Mouse (Mus musculus) lung, embryonic 15.5 days (tissue): ENCODE data around the gene Cfb. TPM values are rescaled to one million over a fixed set of nuclear protein-coding genes. Genes with fewer than 3 reads are reported as not detected.
"Not testable (repeated sequence)": the region's sequence is repeated elsewhere in the genome, so short reads cannot be mapped to it uniquely, and the experiment has no call there.

Source experiments
- ATAC-seq: fragments of 200-750 bp; cut with Nextera tagmentation; 2 replicates; pipeline ENCODE4 v1.8.0; 2017; ENCODE audit warnings: moderate number of reproducible peaks, borderline replicate concordance; ENCODE audit not compliant: low FRiP score, low TSS enrichment; ENCODE audit errors: extremely low read depth
- H3K27ac ChIP-seq: fragments of 300-500 bp; sonication (generic); 2 replicates; pipeline ENCODE4 v1.5.1; 2015; ENCODE audit warnings: moderate library complexity, mild to moderate bottlenecking, inconsistent platforms
- H3K27me3 ChIP-seq: fragments of 300-500 bp; sonication (generic); 2 replicates; pipeline ENCODE4 v1.6.1; 2015; ENCODE audit warnings: inconsistent platforms
- H3K36me3 ChIP-seq: fragments of 300-500 bp; sonication (generic); 2 replicates; pipeline ENCODE4 v1.6.1; 2015; ENCODE audit warnings: inconsistent platforms
- H3K4me1 ChIP-seq: fragments of 300-500 bp; sonication (generic); 2 replicates; pipeline ENCODE4 v1.6.1; 2015; ENCODE audit warnings: inconsistent platforms
- H3K4me2 ChIP-seq: fragments of 300-500 bp; sonication (generic); 2 replicates; pipeline ENCODE4 v1.6.1; 2015; ENCODE audit warnings: inconsistent platforms, mild to moderate bottlenecking, moderate library complexity
- H3K4me3 ChIP-seq: fragments of 300-500 bp; sonication (generic); 2 replicates; pipeline ENCODE4 v1.5.1; 2015; ENCODE audit warnings: mild to moderate bottlenecking, inconsistent platforms
- H3K9ac ChIP-seq: fragments of 300-500 bp; sonication (generic); 2 replicates; pipeline ENCODE4 v1.6.1; 2015; ENCODE audit warnings: inconsistent platforms
- H3K9me3 ChIP-seq: fragments of 300-500 bp; sonication (generic); 2 replicates; pipeline ENCODE4 v1.6.1; 2016; ENCODE audit warnings: inconsistent platforms
- whole genome bisulfite sequencing: fragments of 180-500 bp; shearing (Covaris S2); methylation state at CpG from one replicate; pipeline ENCODE4 v1.1.7; 2015; 5-methylcytosine and 5-hydroxymethylcytosine counted together
- polyA plus RNA-seq: library from polyadenylated mRNA; unstranded; fragments of >200 nt; fragmentation: Nextera tagmentation; extraction: Ambion mirVana; gene quantifications from 2 replicates; pipeline ENCODE4 v1.2.1, GENCODE M21; 2015

The Cfb gene
- polyA plus RNA-seq, 1 experiment from 2014 or later: 2.8 TPM

DNA sequence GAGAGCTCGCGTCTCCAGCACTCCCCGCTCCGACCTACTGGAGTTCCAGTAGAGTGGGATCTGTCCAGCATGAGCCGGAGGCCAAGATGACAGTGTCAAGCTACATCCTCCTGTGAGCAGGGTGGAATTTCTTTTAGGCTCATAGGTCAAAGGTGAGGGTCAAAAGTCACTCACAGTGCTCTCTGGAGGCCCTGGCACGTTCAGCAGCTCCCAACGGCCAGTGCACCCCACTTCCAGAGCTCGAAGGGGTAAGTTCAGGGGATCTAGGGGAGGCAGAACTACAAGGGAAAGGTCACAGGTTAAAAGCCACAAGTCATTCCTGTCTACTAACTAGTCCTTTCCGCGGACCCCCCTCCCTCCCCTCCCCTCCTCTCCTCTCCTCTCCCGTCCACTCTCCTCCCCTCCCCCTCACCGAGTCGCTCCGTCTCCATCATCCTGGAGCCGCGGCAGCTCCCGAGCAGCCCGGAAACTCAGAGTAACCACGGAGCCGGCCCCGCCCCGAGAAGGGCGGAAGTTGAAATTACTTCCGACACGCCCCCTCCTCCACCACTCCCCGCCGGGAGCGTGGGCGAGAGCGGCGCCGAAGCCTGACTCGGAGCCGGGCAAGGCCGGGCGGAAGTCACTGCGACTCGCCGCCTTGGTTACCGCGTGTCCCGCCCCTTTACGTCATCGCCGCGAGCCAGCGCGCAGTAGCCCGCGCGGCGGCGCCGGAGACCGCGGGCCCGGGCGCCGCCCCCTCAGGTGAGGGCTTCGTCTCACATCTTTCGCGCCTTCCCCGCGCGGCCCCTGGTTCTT is 12.4 kb downstream of the Cfb start, which contains the start of the genes Skiv2l and Nelfe:
Gene Skiv2l (minus strand): TSS at position 489 of the 795 bp plus-strand sequence.
Gene Nelfe (plus strand): TSS at position 670 of the 795 bp plus-strand sequence.
- peak; percentile 97 for ATAC-seq
- Histone ChIP-seq H3K4me2 (peak within 1 kb of the TSS; percentile 94), H3K9ac (peak within 1 kb of the TSS; percentile 83), H3K4me1 (peaks cover 20% of the 10 kb centered on the region), H3K27ac (0 out of 2 replicates have a peak within 1 kb of the TSS, but pooled peaks have one; percentile 0), H3K27me3 (no peaks in the 10 kb centered on the region), H3K36me3 (peaks cover 57% of the 10 kb centered on the region), H3K9me3 (no peaks in the 10 kb centered on the region), H3K4me3 (peak within 1 kb of the TSS; percentile 82)
- WGBS: under 1% methylated on average over 65 of the region's 65 CpGs

DNA sequence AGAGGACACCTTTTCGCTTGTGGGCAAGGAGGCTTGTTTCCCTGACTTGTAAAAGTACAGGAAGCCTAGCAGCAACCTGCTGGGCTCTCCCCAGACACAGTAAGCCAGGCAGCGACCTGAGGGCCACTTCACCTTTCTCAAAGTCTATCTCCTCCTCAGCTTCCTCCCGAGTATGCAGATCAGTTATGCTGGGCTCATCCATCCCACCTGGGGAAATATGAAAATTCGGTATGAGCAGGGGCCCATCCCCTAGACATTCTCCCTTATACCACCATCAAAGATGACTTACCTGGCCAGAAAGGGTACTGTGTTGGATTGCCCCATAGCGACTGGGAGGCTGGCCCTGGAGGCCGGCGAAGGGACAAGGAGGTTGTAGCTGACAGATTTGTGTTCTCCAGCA is 14.7 kb downstream of the Cfb start:
- WGBS: 91% methylated on average over 7 of the region's 7 CpGs
- ATAC-seq: no peak
- H3K9me3 ChIP-seq: no peaks in the 10 kb centered on the region
- H3K4me3 ChIP-seq: no peak overlapping the region
- no peaks in the 10 kb centered on the region for H3K27me3 ChIP-seq
- H3K4me1 ChIP-seq: peaks cover 20% of the 10 kb centered on the region
- no peak overlapping the region for H3K4me2 ChIP-seq
- no peak overlapping the region for H3K27ac ChIP-seq
- H3K36me3 ChIP-seq: peaks cover 53% of the 10 kb centered on the region
- H3K9ac ChIP-seq: no peak overlapping the region

DNA sequence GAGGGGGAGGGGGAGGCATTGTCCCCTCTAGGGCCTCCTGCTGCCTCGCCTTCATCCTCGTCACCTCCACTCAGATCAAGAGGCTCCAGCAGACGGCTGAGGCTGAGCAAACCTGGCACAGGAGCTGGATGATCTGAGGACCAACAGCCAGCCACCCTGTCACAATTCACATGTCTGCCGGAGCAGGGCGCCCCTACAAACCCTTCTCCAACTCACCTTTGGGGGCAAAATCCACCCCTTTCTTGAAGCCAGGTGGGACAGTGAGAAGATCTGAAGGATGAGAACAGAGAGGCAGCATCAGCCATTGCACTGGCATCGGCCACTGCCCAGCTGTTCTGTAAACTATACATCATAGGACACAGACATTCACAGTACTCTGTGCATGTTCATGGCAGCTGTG is 15.1 kb downstream of the Cfb start:
- no peak overlapping the region for H3K4me2 ChIP-seq
- H3K27me3 ChIP-seq: no peaks in the 10 kb centered on the region
- H3K9me3 ChIP-seq: no peaks in the 10 kb centered on the region
- H3K4me1 ChIP-seq: peaks cover 20% of the 10 kb centered on the region
- no peak overlapping the region for H3K27ac ChIP-seq
- ATAC-seq: no peak
- peaks cover 53% of the 10 kb centered on the region for H3K36me3 ChIP-seq
- no peak overlapping the region for H3K9ac ChIP-seq
- 84% methylated on average over 6 of the region's 6 CpGs for WGBS
- no peak overlapping the region for H3K4me3 ChIP-seq

DNA sequence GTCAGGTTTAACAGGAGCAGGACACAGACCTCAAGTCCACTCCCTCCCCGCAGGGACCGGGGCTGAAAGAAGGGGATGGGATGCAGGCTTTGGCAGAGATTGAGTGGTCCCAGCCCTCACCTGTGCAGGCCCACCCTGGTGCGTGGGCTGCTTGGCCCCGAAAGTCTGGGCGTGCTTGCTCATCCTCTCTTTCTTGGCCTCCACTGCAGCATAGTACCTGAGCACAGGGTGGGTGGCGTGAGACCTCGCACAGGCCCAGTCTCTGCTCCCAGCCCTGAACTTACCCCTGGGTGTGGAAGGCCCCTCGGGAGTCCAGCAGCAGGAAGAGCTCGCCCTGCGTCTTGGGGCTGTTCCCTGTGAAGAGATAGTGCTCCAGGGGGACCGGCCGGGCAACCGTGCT is 17.4 kb downstream of the Cfb start:
- Histone ChIP-seq H3K4me1 (peaks cover 7% of the 10 kb centered on the region), H3K4me2 (no peak overlapping the region), H3K9me3 (no peaks in the 10 kb centered on the region), H3K27me3 (no peaks in the 10 kb centered on the region), H3K4me3 (no peak overlapping the region), H3K9ac (no peak overlapping the region), H3K27ac (no peak overlapping the region), H3K36me3 (peaks cover 71% of the 10 kb centered on the region)
- WGBS: 90% methylated on average over 13 of the region's 13 CpGs
- no peak for ATAC-seq

DNA sequence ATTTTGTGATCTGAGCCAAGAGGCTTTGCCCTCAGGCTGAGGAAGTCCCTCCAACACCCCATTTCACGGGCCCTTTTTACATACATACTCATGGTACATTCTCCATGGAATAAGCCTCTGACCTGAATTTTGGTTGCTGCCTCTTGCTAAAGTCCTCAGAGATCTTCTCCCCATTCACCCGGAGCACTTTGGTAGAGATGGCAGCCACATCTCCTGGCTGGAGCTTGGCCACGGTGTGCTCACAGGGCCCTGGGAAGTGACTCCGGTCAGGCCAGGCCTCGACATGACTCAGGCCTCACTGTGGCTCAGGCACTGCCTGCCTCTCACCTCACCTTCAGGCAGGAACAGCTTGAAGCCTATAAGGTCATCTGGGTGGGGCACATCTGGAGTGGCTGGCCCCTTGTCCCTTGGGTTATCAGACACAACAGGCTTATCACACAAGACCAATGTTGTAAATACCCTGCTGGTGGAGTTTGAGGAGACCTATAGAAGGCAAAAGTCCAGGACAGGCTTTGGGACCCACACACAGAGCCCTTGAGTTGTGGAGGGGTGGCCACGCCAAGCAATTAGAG is 21.5 kb downstream of the Cfb start:
- H3K9me3 ChIP-seq: no peaks in the 10 kb centered on the region
- no peaks in the 10 kb centered on the region for H3K27me3 ChIP-seq
- 83% methylated on average over 6 of the region's 6 CpGs for WGBS
- peaks cover 62% of the 10 kb centered on the region for H3K36me3 ChIP-seq
- peaks cover 14% of the 10 kb centered on the region for H3K4me1 ChIP-seq
- H3K9ac ChIP-seq: no peak overlapping the region
- ATAC-seq: no peak
- no peak overlapping the region for H3K4me2 ChIP-seq
- H3K27ac ChIP-seq: no peak overlapping the region
- no peak overlapping the region for H3K4me3 ChIP-seq

DNA sequence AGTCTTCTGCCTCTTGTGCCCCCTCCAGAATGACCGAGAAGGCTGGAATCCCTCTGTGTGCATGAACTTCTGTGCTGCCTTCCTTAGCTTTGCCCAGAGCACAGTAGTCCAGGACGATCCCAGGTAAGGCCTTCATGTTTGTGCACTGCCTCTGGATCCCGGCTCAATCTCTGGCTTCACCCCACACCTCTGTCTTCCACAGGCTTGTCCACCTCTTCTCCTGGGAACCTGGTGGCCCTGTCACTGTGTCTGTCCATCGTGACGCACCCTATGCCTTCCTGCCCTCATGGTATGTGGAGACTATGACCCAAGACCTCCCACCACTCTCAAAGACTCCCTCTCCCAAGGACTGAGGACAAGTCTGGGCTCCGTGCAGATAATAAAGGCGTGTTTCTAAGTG is 23.5 kb downstream of the Cfb start:
- Histone ChIP-seq H3K4me2 (peak overlapping the region; percentile 6; the same call in 1 of the 2 replicates), H3K36me3 (peaks cover 43% of the 10 kb centered on the region), H3K27me3 (no peaks in the 10 kb centered on the region), H3K4me3 (no peak overlapping the region), H3K9ac (no peak overlapping the region), H3K9me3 (no peaks in the 10 kb centered on the region), H3K4me1 (peaks cover 18% of the 10 kb centered on the region), H3K27ac (no peak overlapping the region)
- ATAC-seq: no peak
- WGBS: 83% methylated on average over 7 of the region's 7 CpGs

DNA sequence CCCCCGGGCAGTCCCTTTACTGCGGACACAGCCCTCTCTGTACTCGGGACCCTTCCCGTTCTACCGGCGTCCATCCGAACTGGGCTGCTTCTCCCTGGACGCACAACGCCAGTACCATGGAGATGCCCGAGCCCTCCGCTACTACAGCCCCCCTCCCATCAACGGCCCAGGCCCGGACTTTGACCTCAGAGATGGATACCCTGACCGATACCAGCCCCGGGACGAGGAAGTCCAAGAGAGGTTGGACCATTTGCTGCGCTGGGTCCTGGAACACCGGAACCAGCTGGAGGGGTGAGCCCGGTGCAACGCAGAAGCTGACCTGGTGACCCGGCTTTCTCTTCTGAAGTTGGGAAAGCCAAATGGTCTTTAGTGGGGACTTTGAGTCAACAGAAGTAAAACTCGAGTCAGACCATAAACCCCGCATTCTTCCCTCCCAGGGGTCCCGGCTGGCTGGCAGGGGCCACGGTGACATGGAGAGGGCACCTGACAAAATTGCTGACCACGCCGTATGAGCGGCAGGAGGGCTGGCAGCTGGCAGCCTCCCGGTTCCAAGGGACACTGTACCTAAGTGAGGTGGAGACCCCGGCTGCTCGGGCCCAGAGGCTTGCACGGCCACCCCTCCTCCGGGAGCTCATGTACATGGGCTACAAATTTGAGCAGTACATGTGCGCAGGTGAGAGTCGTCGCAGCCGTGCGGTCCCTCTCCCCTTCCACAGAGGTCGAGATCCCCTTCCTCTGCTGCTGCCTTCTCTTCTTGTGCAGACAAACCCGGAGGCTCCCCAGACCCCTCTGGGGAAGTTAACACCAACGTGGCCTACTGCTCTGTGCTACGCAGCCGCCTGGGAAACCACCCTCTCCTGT is 24.6 kb downstream of the Cfb start:
- peak; percentile 2; the same call in 1 of the 2 replicates for ATAC-seq
- 33% methylated on average over 43 of the region's 43 CpGs for whole genome bisulfite sequencing
- H3K9ac ChIP-seq: peak overlapping the region; percentile 65
- peak overlapping the region; percentile 69; the same call in 1 of the 2 replicates for H3K27ac ChIP-seq
- peaks cover 43% of the 10 kb centered on the region for H3K36me3 ChIP-seq
- no peaks in the 10 kb centered on the region for H3K27me3 ChIP-seq
- peak overlapping the region; percentile 99 for H3K4me2 ChIP-seq
- no peaks in the 10 kb centered on the region for H3K9me3 ChIP-seq
- H3K4me1 ChIP-seq: peaks cover 18% of the 10 kb centered on the region
- H3K4me3 ChIP-seq: peak overlapping the region; percentile 89

DNA sequence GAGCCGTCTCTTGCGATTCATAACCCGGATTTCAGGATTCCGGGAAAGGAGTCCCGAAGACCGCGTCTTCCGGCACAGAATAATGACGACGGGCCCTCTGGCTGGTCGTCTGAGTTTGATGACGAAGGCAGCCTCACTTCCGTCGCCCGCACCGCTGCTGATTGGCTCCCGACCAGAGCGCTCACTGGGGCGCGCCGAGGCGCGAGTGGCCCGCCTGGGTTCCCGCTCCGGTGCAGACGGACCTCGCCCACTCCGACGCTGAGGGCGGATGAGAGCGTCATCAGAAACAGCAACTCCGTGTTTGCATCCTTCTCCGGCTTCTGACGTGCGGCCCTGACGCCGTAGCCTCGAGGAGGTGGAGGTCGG is 25.5 kb downstream of the Cfb start, which contains the start of the genes Stk19 and Dxo:
Gene Stk19 (minus strand): TSS at position 90 of the 366 bp plus-strand sequence.
Gene Dxo (plus strand): TSS at position 164 of the 366 bp plus-strand sequence.
- H3K9ac ChIP-seq: peak within 1 kb of the TSS; percentile 65
- H3K4me3 ChIP-seq: peak within 1 kb of the TSS; percentile 89
- H3K27ac ChIP-seq: peak within 1 kb of the TSS; percentile 69
- no peaks in the 10 kb centered on the region for H3K9me3 ChIP-seq
- peak within 1 kb of the TSS; percentile 99 for H3K4me2 ChIP-seq
- H3K4me1 ChIP-seq: peaks cover 18% of the 10 kb centered on the region
- no peaks in the 10 kb centered on the region for H3K27me3 ChIP-seq
- peak; percentile 91 for ATAC-seq
- WGBS: under 1% methylated on average over 40 of the region's 40 CpGs
- H3K36me3 ChIP-seq: peaks cover 38% of the 10 kb centered on the region

DNA sequence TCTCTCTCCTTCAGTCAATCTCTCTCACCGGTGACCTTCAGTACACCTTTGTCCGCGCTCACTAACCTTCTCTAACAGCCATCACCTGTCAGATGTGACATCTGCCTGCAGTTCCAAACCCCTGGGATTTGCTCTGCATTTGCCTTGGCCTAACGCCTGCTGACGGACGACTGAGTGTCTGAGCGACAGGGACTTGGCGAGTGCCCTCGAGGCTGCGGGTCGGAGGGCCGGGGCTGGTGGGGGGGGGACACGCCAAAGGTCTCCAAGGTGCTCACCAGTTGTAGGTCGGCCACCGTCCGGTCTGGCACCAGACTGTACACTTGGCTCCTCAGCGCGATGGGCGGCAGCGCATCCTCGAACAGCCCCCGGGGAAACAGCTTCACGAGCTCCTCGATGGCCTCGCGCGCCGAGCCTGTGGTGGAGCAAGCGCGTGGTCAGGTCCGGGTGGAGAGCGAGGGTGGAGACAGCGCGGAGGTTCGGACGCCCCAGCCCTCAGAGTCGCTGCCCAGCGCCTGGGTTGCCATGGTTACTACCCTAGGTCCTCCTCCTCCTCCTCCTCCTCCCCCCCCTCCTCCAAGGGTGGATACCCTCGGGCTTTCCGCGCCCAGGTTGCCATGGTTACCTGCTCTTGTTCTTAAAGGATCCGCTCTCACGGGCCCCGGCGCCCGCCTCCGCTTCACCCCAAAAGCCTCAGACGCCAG is 26.0 kb downstream of the Cfb start:
- WGBS: 3% methylated on average over 48 of the region's 48 CpGs
- Histone ChIP-seq H3K36me3 (peaks cover 35% of the 10 kb centered on the region), H3K4me3 (peak overlapping the region; percentile 89), H3K27ac (peak overlapping the region; percentile 69), H3K27me3 (no peaks in the 10 kb centered on the region), H3K9me3 (no peaks in the 10 kb centered on the region), H3K4me2 (peak overlapping the region; percentile 99), H3K9ac (peak overlapping the region; percentile 63), H3K4me1 (peaks cover 18% of the 10 kb centered on the region)
- ATAC-seq: peak; percentile 74

DNA sequence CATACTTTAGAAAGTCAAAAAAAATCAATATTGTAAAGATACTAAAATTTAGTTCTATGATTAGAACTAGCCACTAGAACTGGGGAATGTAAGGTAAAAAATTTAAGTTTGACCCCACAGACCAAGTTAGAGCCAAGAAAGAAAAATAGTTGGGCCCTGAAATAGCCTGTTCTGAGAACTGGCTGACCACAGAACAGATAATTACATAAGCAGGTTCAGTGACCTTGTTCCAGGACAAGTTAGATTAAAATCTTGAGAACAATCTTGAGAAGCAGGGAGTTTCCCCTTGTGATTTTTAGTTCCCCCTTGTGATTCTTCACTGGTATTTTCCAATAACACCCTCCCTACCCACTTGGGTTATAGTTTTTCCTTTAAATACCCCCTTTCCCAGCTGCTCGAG is 31.5 kb downstream of the Cfb start:
- H3K4me1 ChIP-seq, H3K27me3 ChIP-seq, H3K9ac ChIP-seq, H3K4me3 ChIP-seq, H3K27ac ChIP-seq, H3K4me2 ChIP-seq, ATAC-seq, H3K9me3 ChIP-seq: not testable (repeated sequence)
- WGBS: 84% methylated on average over 1 of the region's 1 CpGs
- H3K36me3 ChIP-seq: peaks cover 40% of the 10 kb centered on the region

DNA sequence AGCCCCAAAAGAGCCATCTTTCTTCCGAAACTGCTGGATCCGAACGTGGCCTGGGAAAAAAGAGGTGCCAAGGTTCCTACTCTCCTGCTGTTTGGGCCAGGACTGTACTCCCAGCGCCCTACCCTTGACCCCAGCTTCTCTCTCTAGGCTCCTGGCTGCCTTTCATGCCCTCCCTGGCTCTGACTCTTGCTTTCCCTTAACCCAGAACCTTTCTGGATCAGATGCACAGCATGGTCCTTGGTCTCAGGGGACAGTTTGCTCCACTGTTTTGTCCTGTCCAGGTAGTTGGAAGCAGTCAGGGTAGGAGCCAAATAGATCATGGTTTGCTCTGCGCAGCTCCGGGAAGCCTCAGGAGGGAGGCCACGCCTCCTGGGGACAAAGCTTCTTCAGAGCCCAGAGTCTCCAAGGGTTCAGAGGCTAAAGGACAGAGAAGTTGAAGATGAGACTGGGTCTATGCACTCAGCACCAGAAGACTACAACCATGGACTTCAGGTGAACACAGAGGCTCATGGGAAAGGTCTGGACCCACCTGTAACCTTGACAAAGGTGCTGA is 47.4 kb downstream of the Cfb start:
- Histone ChIP-seq H3K27me3 (no peaks in the 10 kb centered on the region), H3K27ac (no peak overlapping the region), H3K4me3 (no peak overlapping the region), H3K4me1 (no peaks in the 10 kb centered on the region), H3K9ac (no peak overlapping the region), H3K36me3 (no peaks in the 10 kb centered on the region), H3K9me3 (no peaks in the 10 kb centered on the region), H3K4me2 (no peak overlapping the region)
- no peak for ATAC-seq
- WGBS: 79% methylated on average over 7 of the region's 7 CpGs
